In the genomic region with DNA sequence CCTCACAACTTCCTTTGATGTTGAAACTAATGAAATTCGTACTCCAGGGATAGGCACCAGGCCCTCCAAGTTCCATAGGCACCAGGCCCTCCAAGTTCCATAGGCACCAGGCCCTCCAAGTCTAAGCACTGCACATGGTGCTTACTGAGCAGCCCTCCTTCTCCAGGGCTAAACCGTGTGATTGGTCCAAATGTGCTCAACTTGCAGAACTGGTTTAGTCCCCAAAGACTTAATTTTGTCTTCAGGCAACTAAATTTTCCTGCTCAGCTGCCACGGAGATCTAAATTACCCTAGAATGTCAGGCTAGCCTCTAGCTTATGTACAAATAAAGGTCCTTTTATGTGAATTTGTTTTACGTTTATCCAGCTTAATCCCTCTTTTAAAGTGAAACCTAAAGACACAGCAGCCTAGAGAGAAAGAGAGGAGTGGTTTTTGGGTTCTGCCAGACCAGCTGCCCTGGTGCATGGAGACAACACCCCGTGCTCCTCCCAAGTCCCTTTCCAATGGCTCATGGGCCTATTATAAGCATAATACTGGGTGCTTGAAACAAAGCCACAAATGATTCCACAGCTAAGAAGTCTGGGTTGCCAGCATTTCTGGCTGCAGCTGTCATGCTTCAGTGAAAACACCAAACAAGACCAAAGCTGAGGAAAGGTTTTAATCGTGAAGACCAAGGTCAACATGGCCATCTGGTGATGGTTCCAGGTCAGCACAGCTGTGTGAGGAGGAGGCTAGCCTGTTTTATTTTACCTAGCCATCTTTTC, we compare ENCODE assay signal across 13 mouse cellular contexts. TPM values are rescaled to one million over a fixed set of nuclear protein-coding genes. Genes with fewer than 3 reads are reported as not detected.
DNase-seq lines count a peak whose midpoint lies in the region; ATAC-seq and TF ChIP-seq lines count a peak whose summit lies in the region.
"Had no signal": no experiment of that assay in that cellular context is flagged by ENCODE, and none has a peak within 500 bp of the region (broad histone marks: within the 10 kb centered on the region; RNA-seq: fewer than 3 reads in every experiment).

No protein-coding gene starts in this region.

- H3K4me2 ChIP-seq in midbrain, embryonic 13.5 days (replicated peaks): no peak overlapping the region
- no peak overlapping the region for H3K4me2 ChIP-seq in forebrain, embryonic 16.5 days (ENCODE audit: low read length)
- H3K4me2 ChIP-seq in limb, embryonic 14.5 days (replicated peaks; ENCODE audit: low read depth, low read length, severe bottlenecking): no peak overlapping the region
- H3K4me2 ChIP-seq in intestine, postnatal 0 days (replicated peaks; ENCODE audit: low read depth): no peak overlapping the region
- H3K4me2 ChIP-seq: midbrain, embryonic 12.5 days had no signal

- no peaks in the 10 kb centered on the region for H3K4me1 ChIP-seq in heart, embryonic 10.5 days
- peaks cover 27% of the 10 kb centered on the region for H3K4me1 ChIP-seq in midbrain, embryonic 10.5 days
- H3K4me1 ChIP-seq in midbrain, embryonic 13.5 days (replicated peaks): peaks cover 14% of the 10 kb centered on the region
- peaks cover 21% of the 10 kb centered on the region for H3K4me1 ChIP-seq in forebrain, embryonic 16.5 days (replicated peaks; ENCODE audit: control insufficient read depth, insufficient read depth, low read length)
- H3K4me1 ChIP-seq in limb, embryonic 14.5 days (ENCODE audit: control insufficient read depth, insufficient read depth, low read length): peaks cover 13% of the 10 kb centered on the region
- H3K4me1 ChIP-seq in intestine, postnatal 0 days (replicated peaks; ENCODE audit: control insufficient read depth, insufficient read depth, low read length): no peaks in the 10 kb centered on the region

- H3K9ac ChIP-seq in midbrain, embryonic 13.5 days (replicated peaks): no peak overlapping the region
- no peak overlapping the region for H3K9ac ChIP-seq in forebrain, embryonic 16.5 days (replicated peaks; ENCODE audit: low read depth, low read length)
- H3K9ac ChIP-seq in limb, embryonic 14.5 days (ENCODE audit: low read depth, low read length, severe bottlenecking): no peak overlapping the region
- no peak overlapping the region for H3K9ac ChIP-seq in intestine, postnatal 0 days (ENCODE audit: low read depth, low read length)
- H3K9ac ChIP-seq: midbrain, embryonic 12.5 days had no signal

- no peaks in the 10 kb centered on the region for H3K27me3 ChIP-seq in heart, embryonic 10.5 days (ENCODE audit: insufficient read depth, poor library complexity, severe bottlenecking)
- no peaks in the 10 kb centered on the region for H3K27me3 ChIP-seq in midbrain, embryonic 10.5 days (ENCODE audit: low read depth, poor library complexity, severe bottlenecking)
- H3K27me3 ChIP-seq in midbrain, embryonic 13.5 days: no peaks in the 10 kb centered on the region
- H3K27me3 ChIP-seq in forebrain, embryonic 16.5 days (replicated peaks; ENCODE audit: control insufficient read depth, insufficient read depth, low read length): no peaks in the 10 kb centered on the region
- H3K27me3 ChIP-seq in limb, embryonic 14.5 days (ENCODE audit: control insufficient read depth, insufficient read depth, low read length): no peaks in the 10 kb centered on the region
- no peaks in the 10 kb centered on the region for H3K27me3 ChIP-seq in intestine, postnatal 0 days (replicated peaks; ENCODE audit: control insufficient read depth, insufficient read depth, low read length)

- no peak for TF ChIP-seq POLR2A in limb, embryonic 14.5 days (IDR thresholded peaks at IDR 0.05; ENCODE audit: borderline replicate concordance, extremely low read depth, insufficient read depth, insufficient read length)

- WGBS in heart, embryonic 10.5 days: 61% methylated on average over 6 of the region's 6 CpGs
- 39% methylated on average over 6 of the region's 6 CpGs for WGBS in midbrain, embryonic 10.5 days
- WGBS in midbrain, embryonic 13.5 days: 29% methylated on average over 6 of the region's 6 CpGs
- WGBS in forebrain, embryonic 16.5 days: 17% methylated on average over 6 of the region's 6 CpGs
- WGBS in limb, embryonic 14.5 days: 31% methylated on average over 6 of the region's 6 CpGs
- WGBS in intestine, postnatal 0 days: 35% methylated on average over 6 of the region's 6 CpGs

- no peaks in the 10 kb centered on the region for H3K36me3 ChIP-seq in heart, embryonic 10.5 days
- H3K36me3 ChIP-seq in midbrain, embryonic 10.5 days: no peaks in the 10 kb centered on the region
- H3K36me3 ChIP-seq in midbrain, embryonic 13.5 days: no peaks in the 10 kb centered on the region
- H3K36me3 ChIP-seq in forebrain, embryonic 16.5 days (ENCODE audit: control insufficient read depth, insufficient read depth): no peaks in the 10 kb centered on the region
- no peaks in the 10 kb centered on the region for H3K36me3 ChIP-seq in limb, embryonic 14.5 days (ENCODE audit: control insufficient read depth, insufficient read depth, low read length)
- H3K36me3 ChIP-seq in intestine, postnatal 0 days (ENCODE audit: control insufficient read depth, insufficient read depth): no peaks in the 10 kb centered on the region
- H3K36me3 ChIP-seq: midbrain, embryonic 12.5 days had no signal

- DNase-seq in heart, adult 9 months (ENCODE audit: low spot score in 2 of 2): peak; percentile 9 to 22
- no peak for DNase-seq in heart, embryonic 10.5 days (ENCODE audit: low spot score)
- no peak for DNase-seq in midbrain, embryonic 10.5 days (ENCODE audit: low spot score)
- peak; percentile 54 for DNase-seq in limb, embryonic 14.5 days (ENCODE audit: low spot score)
- DNase-seq in frontal cortex, adult 2 months (ENCODE audit: extremely low spot score in 1 of 2, low spot score in 1 of 2): no peak
- DNase-seq: cerebellum, adult 11-12 months; thymus, postnatal 4 days had no signal

- no peaks in the 10 kb centered on the region for H3K9me3 ChIP-seq in heart, embryonic 10.5 days
- no peaks in the 10 kb centered on the region for H3K9me3 ChIP-seq in midbrain, embryonic 10.5 days (replicated peaks)
- H3K9me3 ChIP-seq in midbrain, embryonic 13.5 days: no peaks in the 10 kb centered on the region
- no peaks in the 10 kb centered on the region for H3K9me3 ChIP-seq in forebrain, embryonic 16.5 days (ENCODE audit: control insufficient read depth, low read length)
- H3K9me3 ChIP-seq in limb, embryonic 14.5 days (ENCODE audit: control insufficient read depth, low read length): no peaks in the 10 kb centered on the region
- H3K9me3 ChIP-seq in intestine, postnatal 0 days (ENCODE audit: control insufficient read depth): no peaks in the 10 kb centered on the region
- H3K9me3 ChIP-seq: midbrain, embryonic 12.5 days had no signal

- no peak for ATAC-seq in midbrain, embryonic 13.5 days
- ATAC-seq in forebrain, embryonic 16.5 days: peak; percentile 74
- ATAC-seq in limb, embryonic 14.5 days (ENCODE audit: low FRiP score, low read depth): peak; percentile 58
- no peak for ATAC-seq in intestine, postnatal 0 days
- ATAC-seq: CD4-positive, CD25-positive, alpha-beta regulatory T cell, adult 4 months; hindbrain, embryonic 16.5 days had no signal

- TF ChIP-seq CTCF in intestine, postnatal 0 days (IDR thresholded peaks at IDR 0.05; ENCODE audit: low read depth): no peak

- H3K4me3 ChIP-seq in heart, embryonic 10.5 days: no peak overlapping the region
- no peak overlapping the region for H3K4me3 ChIP-seq in midbrain, embryonic 10.5 days
- H3K4me3 ChIP-seq in midbrain, embryonic 13.5 days (replicated peaks): no peak overlapping the region
- H3K4me3 ChIP-seq in forebrain, embryonic 16.5 days (replicated peaks; ENCODE audit: low read length): no peak overlapping the region
- no peak overlapping the region for H3K4me3 ChIP-seq in limb, embryonic 14.5 days (replicated peaks; ENCODE audit: low read length)
- H3K4me3 ChIP-seq in intestine, postnatal 0 days (ENCODE audit: low read depth, low read length): no peak overlapping the region
- H3K4me3 ChIP-seq: midbrain, embryonic 12.5 days had no signal

- H3K27ac ChIP-seq in heart, embryonic 10.5 days: no peak overlapping the region
- H3K27ac ChIP-seq in midbrain, embryonic 10.5 days (replicated peaks): peak overlapping the region; percentile 47; the same call in 1 of the 2 replicates
- H3K27ac ChIP-seq in midbrain, embryonic 13.5 days: no peak overlapping the region
- peak overlapping the region; percentile 9 for H3K27ac ChIP-seq in forebrain, embryonic 16.5 days (ENCODE audit: low read length)
- 0 out of 2 replicates have a peak overlapping the region, but pooled peaks have one; percentile 3 for H3K27ac ChIP-seq in limb, embryonic 14.5 days (replicated peaks; ENCODE audit: low read depth, low read length)
- H3K27ac ChIP-seq in intestine, postnatal 0 days (ENCODE audit: low read depth, low read length): no peak overlapping the region
- H3K27ac ChIP-seq: midbrain, embryonic 12.5 days had no signal

RNA-seq across cellular contexts. Expression of gene Dleu7, which starts 29.9 kb away (rescaled TPM):
- 1.1 and 1.5 TPM in 2 replicates for polyA plus RNA-seq in heart, embryonic 10.5 days (2016; fragmentation: Nextera tagmentation; extraction: Ambion mirVana)
- 4.1 and 4.6 TPM in 2 replicates for polyA plus RNA-seq in midbrain, embryonic 10.5 days (2016; fragmentation: Nextera tagmentation; extraction: Ambion mirVana)
- 5.4 and 5.8 TPM in 2 replicates for polyA plus RNA-seq in midbrain, embryonic 13.5 days (2015; fragmentation: Nextera tagmentation; extraction: Ambion mirVana)
- polyA plus RNA-seq in forebrain, embryonic 16.5 days (2015; fragmentation: Nextera tagmentation; extraction: Ambion mirVana): 21.0 and 21.3 TPM in 2 replicates
- polyA plus RNA-seq in limb, embryonic 14.5 days (2012; rRNA removed): 1.5 and 2.7 TPM in 2 replicates
- polyA plus RNA-seq in limb, embryonic 14.5 days (2014; fragmentation: Nextera tagmentation; extraction: Ambion mirVana): 1.6 and 2.4 TPM in 2 replicates
- polyA plus RNA-seq in frontal cortex, adult 2 months (2012; rRNA removed): 7.6 and 8.4 TPM in 2 replicates
- polyA plus RNA-seq in intestine, postnatal 0 days (2015; fragmentation: Nextera tagmentation; extraction: Ambion mirVana): 0.50 and 0.57 TPM in 2 replicates
- polyA plus RNA-seq: CD4-positive, CD25-positive, alpha-beta regulatory T cell, adult 4 months had no signal

RNA-seq across cellular contexts. Expression of gene Rnaseh2b, which starts 30.4 kb away (rescaled TPM):
- 61.0 and 65.2 TPM in 2 replicates for polyA plus RNA-seq in heart, embryonic 10.5 days (2016; fragmentation: Nextera tagmentation; extraction: Ambion mirVana)
- polyA plus RNA-seq in midbrain, embryonic 10.5 days (2016; fragmentation: Nextera tagmentation; extraction: Ambion mirVana): 65.0 and 76.1 TPM in 2 replicates
- polyA plus RNA-seq in midbrain, embryonic 13.5 days (2015; fragmentation: Nextera tagmentation; extraction: Ambion mirVana): 39.3 and 49.4 TPM in 2 replicates
- polyA plus RNA-seq in forebrain, embryonic 16.5 days (2015; fragmentation: Nextera tagmentation; extraction: Ambion mirVana): 47.9 and 64.0 TPM in 2 replicates
- 17.4 and 29.6 TPM in 2 replicates for polyA plus RNA-seq in limb, embryonic 14.5 days (2012; rRNA removed)
- 58.8 and 64.3 TPM in 2 replicates for polyA plus RNA-seq in limb, embryonic 14.5 days (2014; fragmentation: Nextera tagmentation; extraction: Ambion mirVana)
- polyA plus RNA-seq in frontal cortex, adult 2 months (2012; rRNA removed): 11.7 and 12.2 TPM in 2 replicates
- 56.1 and 57.3 TPM in 2 replicates for polyA plus RNA-seq in intestine, postnatal 0 days (2015; fragmentation: Nextera tagmentation; extraction: Ambion mirVana)

Comparison
In these comparisons a context has a peak if more than half of its experiments do, and no peak if none do; other contexts are left out.
1. DNase-seq: peak in heart, adult 9 months (2 of 2) and limb, embryonic 14.5 days (single experiment); none in heart, embryonic 10.5 days (single experiment), midbrain, embryonic 10.5 days (single experiment) and frontal cortex, adult 2 months (0 of 2).
2. H3K27ac ChIP-seq: peak in midbrain, embryonic 10.5 days (single experiment), forebrain, embryonic 16.5 days (single experiment) and limb, embryonic 14.5 days (single experiment); none in heart, embryonic 10.5 days (single experiment), midbrain, embryonic 13.5 days (single experiment) and intestine, postnatal 0 days (single experiment).
3. ATAC-seq: peak in forebrain, embryonic 16.5 days (single experiment) and limb, embryonic 14.5 days (single experiment); none in midbrain, embryonic 13.5 days (single experiment) and intestine, postnatal 0 days (single experiment).